Comparison of ENCODE assay signal across 8 mouse cellular contexts in the genomic region with DNA sequence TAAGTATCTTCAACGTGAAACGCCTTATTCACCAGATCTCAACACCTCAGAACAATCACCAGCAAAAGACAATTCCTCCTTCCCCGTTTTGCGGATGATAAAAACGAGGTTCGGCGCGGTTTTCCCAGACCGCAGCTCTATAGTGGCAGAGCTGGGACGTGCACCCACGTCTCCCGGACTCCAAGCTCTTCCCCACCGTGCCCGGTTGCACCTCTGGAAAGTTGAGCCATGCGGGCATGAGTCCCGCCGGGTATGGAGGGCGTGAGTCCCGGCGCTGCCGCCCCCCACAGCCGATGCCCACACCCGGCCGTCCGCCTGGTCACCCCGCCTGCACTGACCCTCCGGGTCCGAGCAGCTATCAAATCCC. TPM values are rescaled to one million over a fixed set of nuclear protein-coding genes. Genes with fewer than 3 reads are reported as not detected.
DNase-seq lines count a peak whose midpoint lies in the region; ATAC-seq and TF ChIP-seq lines count a peak whose summit lies in the region.

No protein-coding gene starts in this region.

- TF ChIP-seq CTCF in left cerebral cortex, adult 2 months (IDR thresholded peaks at IDR 0.05), result no peak; the same call in 1 of the 2 replicates

- no peak; the same call in 1 of the 2 replicates for ATAC-seq in hindbrain, embryonic 15.5 days (ENCODE audit: low FRiP score, low read depth)

- peak overlapping the region; percentile 76 for H3K27ac ChIP-seq in left cerebral cortex, adult 2 months
- peak overlapping the region; percentile 93 for H3K27ac ChIP-seq in hindbrain, embryonic 15.5 days (replicated peaks)

- TF ChIP-seq POLR2A in myocyte (IDR thresholded peaks at IDR 0.05; ENCODE audit: insufficient read length, low read depth), result no peak

- no peaks in the 10 kb centered on the region for H3K36me3 ChIP-seq in hindbrain, embryonic 15.5 days
- no peaks in the 10 kb centered on the region for H3K36me3 ChIP-seq in myocyte (ENCODE audit: control insufficient read depth, insufficient read depth)

- H3K9me3 ChIP-seq in hindbrain, embryonic 15.5 days, result no peaks in the 10 kb centered on the region

- H3K4me2 ChIP-seq in hindbrain, embryonic 15.5 days, result peak overlapping the region; percentile 71
- peak overlapping the region; percentile 98 for H3K4me2 ChIP-seq in myocyte (ENCODE audit: low read depth)

- 0% methylated on average over 28 of the region's 28 CpGs for WGBS in hindbrain, embryonic 15.5 days

- H3K4me3 ChIP-seq in left cerebral cortex, adult 2 months, result peak overlapping the region; percentile 94
- peak overlapping the region; percentile 96 for H3K4me3 ChIP-seq in hindbrain, embryonic 15.5 days
- peak overlapping the region; percentile 80 for H3K4me3 ChIP-seq in myocyte

- no peaks in the 10 kb centered on the region for H3K27me3 ChIP-seq in hindbrain, embryonic 15.5 days
- H3K27me3 ChIP-seq in myocyte (ENCODE audit: control insufficient read depth, insufficient read depth, insufficient read length), result no peaks in the 10 kb centered on the region

- H3K4me1 ChIP-seq in hindbrain, embryonic 15.5 days (replicated peaks), result peaks cover 28% of the 10 kb centered on the region

- peaks cover 49% of the 10 kb centered on the region for H3K79me2 ChIP-seq in myocyte (ENCODE audit: control insufficient read depth, insufficient read depth)

- peak overlapping the region; percentile 95 for H3K9ac ChIP-seq in hindbrain, embryonic 15.5 days

- no peak for DNase-seq in left cerebral cortex, adult 2 months (ENCODE audit: extremely low spot score in 1 of 2, low spot score in 2 of 2)
- no peak for DNase-seq in left cerebral cortex, postnatal 36 days (ENCODE audit: low spot score in 2 of 2)
- DNase-seq in brain, adult 2 months (ENCODE audit: low read depth, low spot score), result peak; percentile 26
- DNase-seq in urinary bladder, postnatal 25 days (ENCODE audit: low spot score), result no peak
- DNase-seq in left cerebral cortex, adult 18-20 months (ENCODE audit: low spot score in 2 of 2), result no peak
- DNase-seq in thymus, postnatal 0 days (ENCODE audit: low spot score), result no peak

- H3ac ChIP-seq in myocyte (ENCODE audit: control insufficient read depth, insufficient read length), result peak overlapping the region; percentile 42

- intact Hi-C loops in left cerebral cortex, adult 2 months (cut with DNase I), result loop anchor here (1.0 to 2.0 kb wide), 2 partner anchors 69 to 77 kb away; no protein-coding TSS in a partner anchor
- intact Hi-C loops in left cerebral cortex, postnatal 36 days (cut with DNase I), result loop anchor here (5.0 kb wide), 1 partner anchor 66 kb away; no protein-coding TSS in a partner anchor

TF ChIP-seq in myocyte, 11 proteins besides CTCF, POLR2A, EP300 and RAD21:
- TF ChIP-seq SRF (IDR thresholded peaks at IDR 0.05; ENCODE audit: control insufficient read depth, insufficient read length, low read depth), result no peak
- no peak for TF ChIP-seq USF1 (IDR thresholded peaks at IDR 0.05; ENCODE audit: low read depth)
- no peak for TF ChIP-seq CEBPB (IDR thresholded peaks at IDR 0.05; ENCODE audit: insufficient read depth, poor library complexity, severe bottlenecking)
- no peak for TF ChIP-seq POLR2AphosphoS2 (IDR thresholded peaks at IDR 0.05; ENCODE audit: insufficient read length, low read depth)
- TF ChIP-seq TCF12 (IDR thresholded peaks at IDR 0.05; ENCODE audit: insufficient read depth, poor library complexity, severe bottlenecking), result no peak
- TF ChIP-seq MYOD1 (IDR thresholded peaks at IDR 0.05; ENCODE audit: control insufficient read depth in 1 of 3, insufficient read length in 2 of 3, low read depth in 2 of 3), result no peak
- no peak for TF ChIP-seq E2F4 (IDR thresholded peaks at IDR 0.05; ENCODE audit: insufficient read depth)
- TF ChIP-seq TCF3 (IDR thresholded peaks at IDR 0.05; ENCODE audit: insufficient read length, low read depth), result no peak
- TF ChIP-seq MAX (IDR thresholded peaks at IDR 0.05; ENCODE audit: low read depth), result no peak
TF ChIP-seq in myocyte: peak in this region for 0.

RNA-seq across cellular contexts. Expression of a gene that starts 0.4 kb away (rescaled TPM):
- total RNA-seq in left cerebral cortex, adult 2 months (2021), result 10 to 100 TPM; 51.3 to 61.8 TPM
- total RNA-seq in left cerebral cortex, postnatal 36 days (2021), result 10 to 100 TPM; 41.2 to 65.2 TPM
- polyA plus RNA-seq in hindbrain, embryonic 15.5 days (2015; fragmentation: Nextera tagmentation; extraction: Ambion mirVana), result 22.4 and 23.3 TPM in 2 replicates
- 19.0 TPM for polyA plus RNA-seq in myocyte (2012; fragmentation: generic; extraction: Trizol)
- 10 to 100 TPM; 54.7 to 54.9 TPM for total RNA-seq in left cerebral cortex, adult 18-20 months (2021)
- polyA plus RNA-seq in thymus, postnatal 0 days (2015; fragmentation: Nextera tagmentation; extraction: Ambion mirVana), result 5.3 and 5.9 TPM in 2 replicates
